19 mouse cellular contexts compared by ENCODE assay signal in the genomic region with DNA sequence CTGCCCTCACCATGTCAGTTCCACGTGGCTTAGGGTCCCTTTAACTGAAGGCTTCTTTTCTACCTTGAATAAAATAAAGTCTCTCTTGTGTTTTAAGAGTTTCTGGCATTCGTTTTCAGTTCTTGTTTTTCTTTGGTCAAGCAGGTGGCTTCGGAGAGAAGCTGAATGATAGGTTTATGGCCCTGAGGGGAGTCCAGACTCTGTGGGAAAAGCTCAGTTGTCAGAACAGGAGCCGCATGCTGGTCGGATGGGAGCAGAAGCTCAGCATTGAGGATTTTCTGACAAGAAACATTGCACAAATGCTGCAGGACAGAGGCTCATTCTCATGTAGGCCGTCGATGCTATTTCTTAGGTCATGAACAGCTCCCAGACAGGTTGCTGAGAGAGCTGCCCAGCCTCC.
"Had no signal": no experiment of that assay in that cellular context is flagged by ENCODE, and none has a peak within 500 bp of the region (broad histone marks: within the 10 kb centered on the region; RNA-seq: fewer than 3 reads in every experiment).

No protein-coding gene starts in this region.

- ATAC-seq: midbrain, embryonic 16.5 days had no signal

- H3K36me3 ChIP-seq: midbrain, embryonic 10.5 days; midbrain, embryonic 12.5 days; neural tube, embryonic 13.5 days; neural tube, embryonic 15.5 days had no signal

- H3K27ac ChIP-seq: midbrain, embryonic 10.5 days; midbrain, embryonic 12.5 days; neural tube, embryonic 13.5 days; neural tube, embryonic 15.5 days had no signal

- H3K4me3 ChIP-seq: midbrain, embryonic 10.5 days; midbrain, embryonic 12.5 days; myocyte; neural tube, embryonic 13.5 days; neural tube, embryonic 15.5 days had no signal

- H3K4me2 ChIP-seq: lung, embryonic 14.5 days; midbrain, embryonic 12.5 days; neural tube, embryonic 13.5 days; neural tube, embryonic 15.5 days had no signal

- DNase-seq: lung, adult 18-20 months; lung, embryonic 14.5 days; lung, postnatal 10 days; lung, postnatal 4 days; midbrain, embryonic 14.5 days; retina, postnatal 1 day; right cerebral cortex, adult 18-20 months; right cerebral cortex, postnatal 25 days; right cerebral cortex, postnatal 4 days; spleen, adult 18-20 months; thymus, adult 18-20 months; thymus, postnatal 14 days; thymus, postnatal 36 days had no signal

- H3K9ac ChIP-seq: lung, embryonic 14.5 days; midbrain, embryonic 12.5 days; neural tube, embryonic 13.5 days; neural tube, embryonic 15.5 days had no signal

- H3K9me3 ChIP-seq: midbrain, embryonic 10.5 days; midbrain, embryonic 12.5 days; neural tube, embryonic 13.5 days; neural tube, embryonic 15.5 days had no signal

- H3K27me3 ChIP-seq: neural tube, embryonic 13.5 days; neural tube, embryonic 15.5 days had no signal
